Mouse (Mus musculus) macrophage (primary cell): ENCODE data around the gene Fam189b. TPM values are rescaled to one million over a fixed set of nuclear protein-coding genes. Genes with fewer than 3 reads are reported as not detected.

Experiments used
- H3K27ac ChIP-seq: fragments of 350-480 bp; formaldehyde crosslinking; 2 replicates; pipeline ENCODE4 v1.9.0; 2021
- H3K36me3 ChIP-seq: fragments of 350-480 bp; formaldehyde crosslinking; 2 replicates; pipeline ENCODE4 v1.9.0; 2021; ENCODE audit errors: inconsistent target
- H3K4me3 ChIP-seq: fragments of 350-480 bp; formaldehyde crosslinking; 2 replicates; pipeline ENCODE4 v1.9.0; 2021; ENCODE audit errors: inconsistent target
- H3K79me2 ChIP-seq: fragments of 350-480 bp; formaldehyde crosslinking; 2 replicates; pipeline ENCODE4 v1.9.0; 2021; ENCODE audit errors: inconsistent target
- WGBS: methylation state at CpG from one replicate; pipeline ENCODE4 v1.1.7; 2026; ENCODE audit warnings: inconsistent platforms; ENCODE audit not compliant: missing documents; 5-methylcytosine and 5-hydroxymethylcytosine counted together
- polyA plus RNA-seq: library from polyadenylated mRNA; stranded (reverse); fragments of 250-400 nt; gene quantifications from 3 replicates; pipeline ENCODE4 v1.2.4, GENCODE M21; 2018; ENCODE audit warnings: inconsistent platforms
- total RNA-seq, 78 experiments: library from RNA; depleted of rRNA; stranded (reverse); fragments of 250-400 nt; gene quantifications; 1 replicate in 9 of 78; 2 replicates in 24 of 78; 3 replicates in 43 of 78; 4 replicates in 2 of 78; pipeline ENCODE4 v1.2.4; 2018; ENCODE audit warnings: inconsistent platforms in 56 of 78

Fam189b gene
- 10 to 100 TPM in 1 of 26 experiments, 1 to 10 TPM in 21, under 1 TPM in 4; 0.31 to 12.9 (median 3.6) TPM for total RNA-seq (2018; cell fraction: chromatin; rRNA removed)
- 1 to 10 TPM; 1.3 to 6.5 (median 3.0) TPM for total RNA-seq (2018; cell fraction: cytosol; rRNA removed)
- total RNA-seq (2018; cell fraction: nucleus; rRNA removed), result 1 to 10 TPM in 24 of 26 experiments, under 1 TPM in 2; 0.71 to 9.0 (median 3.4) TPM
- polyA plus RNA-seq, result 1.1 to 4.4 TPM (median 1.9 TPM) in 3 replicates

DNA sequence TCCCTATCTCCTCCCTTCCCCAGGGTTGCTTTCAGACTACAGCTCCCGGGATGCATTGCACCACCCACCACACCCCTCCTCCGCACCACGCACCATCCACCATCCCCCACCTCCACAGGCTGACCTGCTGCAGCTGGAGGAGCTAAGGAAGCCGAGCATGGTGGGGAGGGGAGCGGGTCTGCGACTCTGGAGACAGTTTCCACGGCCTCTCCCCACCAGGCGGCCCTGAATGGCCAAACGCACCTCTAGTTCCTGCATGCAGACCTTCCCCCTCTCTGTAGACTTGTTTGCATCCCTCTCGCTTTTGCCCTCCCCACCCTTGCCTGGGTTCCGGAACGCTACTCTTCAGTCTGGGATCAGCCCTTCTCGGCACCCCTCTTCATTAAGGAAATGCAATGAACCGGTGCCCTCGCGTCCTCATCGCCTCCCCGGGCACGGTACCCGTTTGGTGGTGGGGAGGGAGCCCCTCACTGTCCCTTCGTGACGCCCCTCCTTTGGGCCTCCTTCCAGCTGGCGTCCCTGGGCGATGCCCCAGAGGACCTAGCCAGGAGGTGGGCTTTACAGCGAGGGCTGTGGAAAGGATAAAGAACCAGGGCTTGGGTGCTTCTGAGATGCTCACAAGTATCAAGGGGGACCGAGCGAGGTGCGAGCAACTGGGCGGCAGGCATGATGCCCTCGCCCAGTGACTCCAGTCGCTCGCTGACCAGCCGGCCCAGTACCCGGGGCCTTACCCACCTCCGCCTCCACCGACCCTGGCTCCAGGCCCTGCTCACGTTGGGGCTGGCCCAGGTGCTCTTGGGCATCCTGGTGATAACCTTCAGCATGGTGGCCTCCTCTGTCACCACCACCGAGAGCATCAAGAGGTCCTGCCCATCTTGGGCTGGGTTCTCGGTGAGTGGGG is at the start of gene Fam189b:
TSS of gene Fam189b (plus strand) at position 86 of the 901 bp plus-strand sequence.
- Histone ChIP-seq H3K36me3 (peaks cover 26% of the 10 kb centered on the region), H3K27ac (peak within 1 kb of the TSS; percentile 42)
- WGBS, result 15% methylated on average over 35 of the region's 39 CpGs

DNA sequence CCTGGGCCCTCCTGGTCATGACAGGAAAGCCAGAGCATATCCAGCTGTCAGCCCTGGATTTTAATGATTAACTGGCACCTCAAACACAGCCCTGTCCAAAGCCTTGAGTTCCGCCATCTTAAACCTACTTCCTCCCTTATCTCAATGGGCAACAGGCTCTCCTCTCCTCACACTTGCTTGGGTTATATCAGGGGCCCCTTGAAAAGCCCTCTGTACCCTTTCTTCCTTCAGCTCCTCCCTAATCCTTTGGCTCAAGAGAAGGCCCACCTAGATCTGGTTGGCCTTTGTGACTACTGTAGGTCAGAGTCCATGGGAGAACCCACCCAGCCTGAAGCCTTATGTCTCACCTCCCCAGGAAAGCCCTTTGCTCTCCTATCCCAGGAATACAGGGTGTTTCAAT is 49.2 kb upstream of the Fam189b start:
- 82% methylated on average over 1 of the region's 1 CpGs for WGBS
- Histone ChIP-seq H3K36me3 (no peaks in the 10 kb centered on the region), H3K27ac (no peak overlapping the region), H3K4me3 (no peak overlapping the region), H3K79me2 (no peaks in the 10 kb centered on the region)

More for the DNA sequence above, at the start of gene Fam189b:
- H3K79me2 ChIP-seq, result peaks cover 12% of the 10 kb centered on the region
- H3K4me3 ChIP-seq, result peak within 1 kb of the TSS; percentile 53

DNA sequence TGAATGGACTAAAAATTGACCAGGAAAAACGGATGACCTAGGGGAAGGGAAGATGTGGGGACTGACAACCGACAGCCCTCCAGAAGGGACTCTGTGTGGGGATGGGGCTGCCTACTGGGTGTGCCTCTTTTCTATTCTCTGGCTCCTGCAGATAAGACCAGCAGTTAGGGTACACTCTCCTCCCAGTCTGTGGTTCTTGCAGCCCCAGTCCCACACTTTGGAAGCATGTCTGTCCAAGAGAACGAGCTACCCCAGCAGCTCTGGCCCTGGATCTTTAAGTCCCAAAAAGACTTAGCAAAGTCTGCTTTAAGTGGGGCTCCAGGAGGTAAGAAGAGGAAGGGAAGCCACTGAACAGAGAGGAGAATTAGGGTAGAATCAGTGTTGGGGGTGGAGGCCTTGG is 47.0 kb upstream of the Fam189b start, which contains the start of gene Pklr:
TSS of gene Pklr (plus strand) at position 185 of the 400 bp plus-strand sequence.
- Histone ChIP-seq H3K4me3 (no peak within 1 kb of the TSS), H3K36me3 (no peaks in the 10 kb centered on the region), H3K27ac (no peak within 1 kb of the TSS), H3K79me2 (no peaks in the 10 kb centered on the region)
- WGBS, result 63% methylated on average over 2 of the region's 3 CpGs

DNA sequence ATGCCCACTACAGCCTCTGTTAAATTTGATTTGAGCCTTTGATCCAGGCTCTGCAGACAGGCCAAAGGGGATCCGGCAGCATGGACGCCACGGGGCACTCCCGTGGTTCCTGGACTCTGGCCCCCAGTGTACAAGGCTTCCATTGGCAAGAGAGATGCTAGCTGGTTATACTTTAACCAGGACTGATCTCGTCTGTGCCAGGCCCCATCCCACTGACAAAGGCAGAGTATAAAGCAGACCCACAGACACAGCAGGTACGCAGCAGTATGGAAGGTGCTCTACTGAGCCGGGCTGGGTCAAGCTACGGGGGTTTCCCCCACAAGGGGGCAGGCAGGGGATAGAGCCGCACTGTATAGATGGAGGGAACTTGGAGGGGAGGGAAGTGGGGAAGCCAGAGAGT is 46.6 kb upstream of the Fam189b start:
- H3K79me2 ChIP-seq, result no peaks in the 10 kb centered on the region
- H3K4me3 ChIP-seq, result no peak overlapping the region
- no peaks in the 10 kb centered on the region for H3K36me3 ChIP-seq
- 43% methylated on average over 9 of the region's 9 CpGs for WGBS
- H3K27ac ChIP-seq, result no peak overlapping the region

DNA sequence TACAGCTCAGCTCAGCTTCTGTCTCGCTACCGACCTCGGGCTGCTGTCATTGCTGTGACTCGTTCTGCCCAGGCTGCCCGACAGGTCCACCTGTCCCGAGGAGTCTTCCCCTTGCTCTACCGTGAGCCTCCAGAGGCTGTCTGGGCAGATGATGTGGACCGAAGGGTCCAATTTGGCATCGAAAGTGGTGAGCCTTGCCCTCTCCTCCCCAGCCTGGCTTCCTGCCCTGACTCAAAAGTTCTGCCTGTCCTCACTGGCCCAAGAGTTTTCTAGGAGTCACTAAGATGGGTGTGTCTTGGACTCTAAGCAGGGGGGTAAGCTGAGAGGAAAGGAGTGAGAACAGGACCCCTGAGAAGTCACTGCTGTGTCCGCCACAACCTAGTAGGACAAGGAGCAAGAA is 38.1 kb upstream of the Fam189b start:
- H3K79me2 ChIP-seq, result no peaks in the 10 kb centered on the region
- H3K27ac ChIP-seq, result no peak overlapping the region
- no peaks in the 10 kb centered on the region for H3K36me3 ChIP-seq
- no peak overlapping the region for H3K4me3 ChIP-seq
- WGBS, result 72% methylated on average over 10 of the region's 10 CpGs

DNA sequence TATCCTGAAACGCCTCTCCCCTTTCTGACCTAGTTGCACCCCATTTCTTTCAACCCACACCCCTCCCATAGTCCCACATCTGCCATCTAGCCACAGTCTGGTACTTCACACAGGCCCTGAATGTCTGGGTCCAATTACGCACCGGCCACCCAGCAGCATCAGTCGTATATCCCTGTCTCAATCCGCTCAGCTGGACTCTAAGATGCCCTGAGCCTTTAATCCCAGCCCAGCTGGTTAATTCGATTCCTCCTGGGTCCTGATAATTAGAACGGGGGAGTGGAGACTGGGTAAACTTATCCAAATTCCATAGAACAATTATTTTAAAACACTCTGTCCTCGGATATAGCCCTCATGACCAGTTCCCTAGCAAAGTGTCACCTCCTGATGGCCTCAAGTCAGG is 37.4 kb upstream of the Fam189b start:
- 73% methylated on average over 8 of the region's 8 CpGs for WGBS
- H3K79me2 ChIP-seq, result no peaks in the 10 kb centered on the region
- H3K36me3 ChIP-seq, result no peaks in the 10 kb centered on the region
- H3K27ac ChIP-seq, result no peak overlapping the region
- H3K4me3 ChIP-seq, result no peak overlapping the region

DNA sequence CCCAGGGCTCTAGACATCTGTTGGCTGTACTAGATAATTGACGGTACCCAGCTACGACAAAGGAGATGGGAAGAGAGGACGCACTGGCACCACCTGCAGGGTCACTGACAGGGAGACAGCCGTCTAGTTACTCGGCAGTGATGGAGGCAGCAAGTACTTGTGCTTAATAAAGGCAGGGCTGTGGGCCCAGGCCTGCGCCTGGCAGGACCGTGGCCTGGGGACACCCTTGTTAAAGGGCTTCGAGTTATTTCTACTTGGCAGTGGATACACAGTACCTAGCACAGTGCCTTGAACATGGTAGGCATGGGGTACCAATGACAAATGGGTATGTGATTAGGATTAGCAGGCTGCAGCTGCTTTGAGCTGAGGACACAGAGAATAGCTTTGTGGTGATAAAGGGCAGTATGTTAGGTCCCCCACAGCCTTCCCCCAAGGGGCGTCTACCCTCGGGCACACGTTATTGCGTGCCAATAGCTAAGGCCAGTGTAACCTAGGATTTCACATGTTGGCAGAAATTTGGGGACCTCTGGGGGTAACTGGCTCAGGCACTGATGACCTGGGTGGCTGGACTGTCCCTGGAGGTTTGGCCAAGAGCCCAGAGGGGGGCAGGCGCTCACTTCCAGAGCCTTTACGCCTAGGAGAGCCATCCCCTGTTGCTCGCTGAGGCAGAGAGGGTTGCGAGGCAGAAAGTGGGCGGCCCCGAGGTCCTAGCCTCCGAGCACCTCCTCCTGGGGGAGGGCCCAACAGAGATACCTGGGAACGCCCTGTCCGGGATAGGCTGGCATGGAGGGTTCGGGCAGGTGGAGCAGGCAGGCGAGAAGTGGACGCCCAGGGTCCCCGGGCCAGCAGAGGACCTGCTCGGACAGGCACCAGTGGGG is 35.6 kb upstream of the Fam189b start:
- Histone ChIP-seq H3K4me3 (no peak overlapping the region), H3K79me2 (no peaks in the 10 kb centered on the region), H3K27ac (no peak overlapping the region), H3K36me3 (no peaks in the 10 kb centered on the region)
- WGBS, result 33% methylated on average over 26 of the region's 26 CpGs

DNA sequence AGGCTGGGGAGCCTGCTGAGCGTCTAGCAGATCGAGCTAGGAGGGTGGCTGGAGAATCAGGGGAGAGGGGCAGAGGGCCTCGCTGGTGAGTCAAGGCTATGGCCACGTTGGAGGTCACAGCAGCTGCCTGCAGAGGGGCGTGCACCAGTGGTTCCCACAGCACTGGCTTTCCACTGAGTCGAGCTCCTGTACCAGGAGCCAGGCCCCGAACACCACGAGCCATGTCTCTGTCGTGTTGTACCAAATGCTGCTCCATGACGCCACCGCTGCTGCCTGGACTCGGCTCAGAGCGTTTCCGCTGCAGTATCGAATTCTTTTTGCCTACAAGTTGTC is 35.0 kb upstream of the Fam189b start:
- WGBS, result 25% methylated on average over 15 of the region's 15 CpGs
- Histone ChIP-seq H3K4me3 (no peak overlapping the region), H3K79me2 (no peaks in the 10 kb centered on the region), H3K27ac (no peak overlapping the region), H3K36me3 (no peaks in the 10 kb centered on the region)

DNA sequence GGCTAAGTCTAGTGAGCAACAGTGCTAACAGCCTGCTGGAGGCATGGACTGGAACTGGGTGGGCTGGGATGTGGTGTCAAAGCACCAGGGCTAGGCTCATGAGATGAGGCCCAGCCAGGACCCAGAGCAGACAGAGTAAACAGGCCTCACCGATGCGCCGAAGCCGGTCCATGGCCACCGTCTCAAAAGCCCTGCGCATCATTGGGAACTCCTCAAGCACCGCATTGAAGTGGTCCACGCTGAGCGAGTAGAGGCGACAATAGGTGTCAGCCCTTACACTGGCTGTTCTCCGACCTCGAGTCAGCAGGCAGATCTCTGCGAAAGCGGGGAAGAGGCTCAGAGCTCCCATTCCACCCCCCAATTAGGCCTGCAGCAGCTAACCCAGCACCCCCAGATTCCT is 34.4 kb upstream of the Fam189b start:
- WGBS, result 83% methylated on average over 14 of the region's 14 CpGs
- H3K27ac ChIP-seq, result no peak overlapping the region
- no peaks in the 10 kb centered on the region for H3K79me2 ChIP-seq
- no peak overlapping the region for H3K4me3 ChIP-seq
- no peaks in the 10 kb centered on the region for H3K36me3 ChIP-seq

DNA sequence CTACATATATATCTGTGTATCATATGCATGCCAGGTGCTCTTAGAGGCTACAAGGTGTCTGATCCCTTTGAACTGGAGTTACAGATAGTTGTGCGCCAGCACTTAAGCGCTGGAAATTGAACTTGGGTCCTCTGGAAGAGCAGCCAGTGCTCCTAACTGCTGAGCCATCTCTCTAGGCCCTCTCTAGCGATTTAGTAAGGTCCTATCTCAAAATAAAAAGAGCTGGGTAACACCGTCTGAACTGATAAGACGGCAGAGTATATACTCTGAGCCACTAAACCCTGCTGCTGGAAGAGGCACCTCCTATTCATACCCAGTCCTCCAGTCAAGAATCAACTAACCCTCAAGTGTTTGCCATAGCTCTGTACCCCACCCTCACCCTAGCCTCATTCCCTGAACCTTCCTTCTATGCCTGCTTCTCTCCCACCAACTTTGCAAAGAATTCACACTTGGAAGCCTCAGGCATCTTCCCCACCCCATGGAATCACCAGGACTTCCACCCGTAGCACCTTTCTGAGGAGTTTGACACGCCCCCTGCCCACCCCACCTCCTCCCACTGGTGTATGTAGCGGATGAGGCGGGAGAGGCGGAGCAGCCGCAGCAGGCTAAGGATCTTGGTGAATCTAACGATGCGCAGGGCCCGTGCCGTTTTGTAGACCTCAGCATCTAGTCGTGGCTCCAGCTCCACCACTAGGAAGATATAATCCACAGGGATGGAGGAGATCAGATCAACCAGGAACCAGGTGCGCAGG is 30.7 kb upstream of the Fam189b start:
- 76% methylated on average over 17 of the region's 17 CpGs for WGBS
- Histone ChIP-seq H3K79me2 (no peaks in the 10 kb centered on the region), H3K4me3 (no peak overlapping the region), H3K27ac (no peak overlapping the region), H3K36me3 (no peaks in the 10 kb centered on the region)

DNA sequence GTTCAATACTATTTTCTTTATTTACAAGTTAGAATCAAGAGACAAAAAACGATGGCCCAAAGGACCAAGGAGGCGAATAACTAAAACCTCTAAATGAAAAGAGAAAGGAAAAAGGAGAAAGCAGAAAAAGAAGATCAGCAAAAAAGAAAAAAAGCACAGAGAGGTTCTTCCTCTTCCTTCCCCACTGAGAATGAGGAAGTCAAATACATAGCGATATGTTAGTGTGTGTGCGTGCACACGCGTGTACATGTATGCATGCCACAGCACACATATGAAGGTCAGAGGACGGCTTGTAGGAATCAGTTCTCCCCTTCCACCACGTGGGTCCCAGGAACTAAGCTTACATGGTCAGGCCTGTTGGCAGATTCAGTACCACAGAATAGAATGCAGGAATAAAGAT is 26.0 kb upstream of the Fam189b start:
- 50% methylated on average over 8 of the region's 8 CpGs for WGBS
- no peak overlapping the region for H3K27ac ChIP-seq
- H3K79me2 ChIP-seq, result no peaks in the 10 kb centered on the region
- H3K4me3 ChIP-seq, result no peak overlapping the region
- H3K36me3 ChIP-seq, result no peaks in the 10 kb centered on the region

DNA sequence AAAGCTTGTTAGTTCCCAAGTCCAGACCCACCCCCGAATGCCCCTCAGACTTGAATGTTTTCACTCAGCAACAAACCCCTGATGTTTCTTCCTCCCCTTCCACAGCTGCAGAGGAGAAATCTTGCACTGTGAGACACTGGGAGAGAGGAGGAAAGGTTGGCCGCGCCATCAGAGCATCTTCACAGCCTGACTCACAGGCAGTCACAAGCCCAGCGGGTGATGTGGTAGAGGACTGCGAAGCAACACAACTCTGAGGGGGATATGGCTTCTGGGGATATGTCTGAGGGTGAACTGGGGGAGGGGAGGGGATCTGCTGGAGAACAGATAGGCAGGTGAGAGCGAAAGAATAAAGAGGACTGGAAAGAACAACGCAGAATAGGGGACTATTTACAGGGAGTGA is 24.3 kb upstream of the Fam189b start:
- Histone ChIP-seq H3K79me2 (no peaks in the 10 kb centered on the region), H3K36me3 (no peaks in the 10 kb centered on the region), H3K4me3 (no peak overlapping the region), H3K27ac (no peak overlapping the region)
- WGBS, result 33% methylated on average over 7 of the region's 7 CpGs

DNA sequence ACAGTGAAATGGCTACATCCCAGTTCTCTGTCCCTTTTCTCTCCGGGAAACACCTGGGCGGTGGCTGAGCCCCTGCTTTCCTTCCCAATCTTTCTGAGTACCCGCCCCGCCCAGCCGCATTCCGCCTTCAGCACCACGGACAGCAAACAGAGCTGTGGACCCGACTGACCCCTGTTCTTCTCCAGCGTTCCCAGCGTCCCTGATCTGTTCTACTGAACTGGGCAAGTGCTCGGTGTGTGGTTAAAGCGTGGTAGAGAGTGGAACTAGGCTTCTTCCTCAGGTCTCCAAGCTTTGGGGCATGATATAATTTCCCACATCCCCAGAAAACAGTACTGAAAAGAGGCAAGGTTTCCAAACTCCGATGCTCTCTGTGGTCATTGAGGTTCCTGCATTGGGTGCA is 23.7 kb upstream of the Fam189b start:
- no peak overlapping the region for H3K27ac ChIP-seq
- H3K4me3 ChIP-seq, result no peak overlapping the region
- no peaks in the 10 kb centered on the region for H3K36me3 ChIP-seq
- no peaks in the 10 kb centered on the region for H3K79me2 ChIP-seq
- WGBS, result 6% methylated on average over 13 of the region's 13 CpGs
